In the genomic region with DNA sequence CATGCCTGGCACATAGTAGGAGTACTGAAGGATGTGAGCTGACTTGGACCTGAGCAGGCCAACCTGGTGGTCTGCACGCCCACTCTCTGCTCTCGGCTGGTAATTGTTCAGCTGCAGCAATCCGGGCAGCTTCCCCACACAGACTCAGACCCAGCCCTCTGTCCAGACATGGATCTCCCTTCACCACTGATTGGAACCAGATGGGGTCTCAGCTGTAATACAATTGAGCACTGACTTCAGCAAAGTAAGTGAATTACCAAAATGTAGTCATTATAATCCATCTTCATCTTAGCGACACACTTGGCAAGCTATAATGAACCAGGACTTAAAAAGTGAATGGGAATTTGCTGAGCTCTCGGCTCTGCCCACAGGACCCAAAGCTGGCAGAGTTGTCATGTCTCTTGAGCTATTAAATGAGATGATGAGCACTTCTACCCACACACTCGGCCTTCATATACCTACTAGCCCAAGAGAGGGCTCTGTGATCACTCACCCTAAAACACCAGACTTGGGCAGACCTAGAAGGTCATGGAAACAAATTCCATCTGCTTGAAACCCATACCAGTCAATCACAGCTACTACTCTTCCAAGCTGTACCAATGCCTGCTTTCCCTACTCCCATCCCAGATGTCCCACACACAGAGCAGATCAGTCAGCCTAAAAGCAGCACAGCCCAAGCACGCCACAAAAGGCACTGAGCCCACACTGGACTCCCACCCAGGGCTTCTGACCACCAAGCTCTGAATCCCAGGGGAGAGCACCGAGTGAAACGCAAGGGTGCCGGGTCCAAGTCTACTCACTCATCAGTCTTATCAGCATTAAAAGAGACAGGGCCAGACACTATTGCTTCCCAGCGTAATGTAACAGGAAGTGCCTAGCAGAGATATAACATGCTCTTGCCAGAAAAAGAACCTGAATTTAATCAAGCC, we compare ENCODE assay signal across 9 mouse cellular contexts.
A peak's percentile ranks its signal among the peaks of the same experiment; 100 is the strongest.
DNase-seq lines count a peak whose midpoint lies in the region; ATAC-seq lines count a peak whose summit lies in the region.
"Had no signal": no experiment of that assay in that cellular context is flagged by ENCODE, and none has a peak within 500 bp of the region (broad histone marks: within the 10 kb centered on the region; RNA-seq: fewer than 3 reads in every experiment).

No protein-coding gene starts in this region.

- no peaks in the 10 kb centered on the region for H3K27me3 ChIP-seq in limb, embryonic 10.5 days (ENCODE audit: low read depth, poor library complexity, severe bottlenecking)

- ATAC-seq in megakaryocyte progenitor cell, adult 5-6 weeks (replicated peaks; ENCODE audit: poor library complexity) = no peak
- ATAC-seq: forebrain, embryonic 16.5 days had no signal

- DNase-seq in gastrocnemius, adult 18-20 months (ENCODE audit: low spot score) = peak; percentile 28
- DNase-seq in gastrocnemius, postnatal 10 days = no peak
- DNase-seq in urinary bladder, adult 2 months (ENCODE audit: low spot score) = peak; percentile 17
- DNase-seq in urinary bladder, postnatal 36 days (ENCODE audit: low spot score in 2 of 2) = no peak
- peak; percentile 74 for DNase-seq in limb, embryonic 10.5 days (ENCODE audit: low spot score)
- DNase-seq in cerebellum, adult 11 months = no peak
- DNase-seq in thymus, postnatal 4 days = no peak

- 36% methylated on average over 11 of the region's 11 CpGs for WGBS in limb, embryonic 10.5 days

- H3K9me3 ChIP-seq in limb, embryonic 10.5 days (replicated peaks) = no peaks in the 10 kb centered on the region

- no peaks in the 10 kb centered on the region for H3K36me3 ChIP-seq in limb, embryonic 10.5 days

- peaks cover 54% of the 10 kb centered on the region for H3K4me1 ChIP-seq in limb, embryonic 10.5 days

- peak overlapping the region; percentile 80 for H3K27ac ChIP-seq in limb, embryonic 10.5 days

- H3K4me3 ChIP-seq in limb, embryonic 10.5 days = no peak overlapping the region

Comparison
In these comparisons a context has a peak if more than half of its experiments do, and no peak if none do; other contexts are left out.
1. DNase-seq: peak in gastrocnemius, adult 18-20 months (single experiment), urinary bladder, adult 2 months (single experiment) and limb, embryonic 10.5 days (single experiment); none in gastrocnemius, postnatal 10 days (single experiment), urinary bladder, postnatal 36 days (0 of 2), cerebellum, adult 11 months (single experiment) and thymus, postnatal 4 days (single experiment).